Mouse (Mus musculus) large intestine, adult 2 months (tissue): ENCODE data around the gene Sort1. TPM values are rescaled to one million over a fixed set of nuclear protein-coding genes. Genes with fewer than 3 reads are reported as not detected.

ENCODE experiments used
- DNase-seq: peaks from one replicate; pipeline ENCODE4 v3.0.0-alpha.2; 2012; ENCODE audit warnings: low read depth, low spot score
- WGBS: fragments of 180-500 bp; shearing (Covaris S2); methylation state at CpG from one replicate; pipeline ENCODE4 v1.1.7; 2018; 5-methylcytosine and 5-hydroxymethylcytosine counted together
- polyA plus RNA-seq: library from polyadenylated mRNA; depleted of rRNA; stranded (reverse); fragments of >200 nt; gene quantifications from 2 replicates; pipeline ENCODE4 v1.2.3, GENCODE M21; 2012

Sort1 gene
- polyA plus RNA-seq, 1 experiment: 52.4 TPM

- DNase-seq: no peak
- 97% methylated on average over 3 of the region's 3 CpGs for WGBS
Observed at GRCm38 (mm10) chr3:108322962-108323361, 39.1 kb downstream of the Sort1 start.

DNA sequence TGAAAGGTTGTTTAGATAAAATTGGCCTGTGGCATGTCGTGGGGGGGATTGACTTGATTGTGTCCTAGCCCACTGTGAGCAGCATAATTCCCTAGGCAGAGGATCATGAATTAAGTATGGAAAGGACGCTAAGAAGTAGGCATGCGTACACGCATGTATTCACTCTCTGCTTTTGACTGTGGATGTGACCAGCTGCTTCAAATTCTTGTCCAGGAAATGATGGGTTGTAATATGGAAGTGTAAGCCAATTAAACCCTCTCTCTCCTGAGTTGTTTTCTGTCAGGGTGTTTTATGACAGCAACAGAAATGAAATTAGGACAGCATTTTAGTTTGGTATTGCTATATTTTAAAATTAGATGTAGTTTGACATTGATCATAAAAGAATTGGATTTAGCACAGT, 41.0 kb downstream of the Sort1 start:
- WGBS: 79% methylated on average over 4 of the region's 4 CpGs
- DNase-seq: no peak

GRCm38 (mm10) chr3:108325521-108325920, 41.6 kb downstream of the Sort1 start:
- 83% methylated on average over 9 of the region's 9 CpGs for WGBS
- DNase-seq: no peak

DNA sequence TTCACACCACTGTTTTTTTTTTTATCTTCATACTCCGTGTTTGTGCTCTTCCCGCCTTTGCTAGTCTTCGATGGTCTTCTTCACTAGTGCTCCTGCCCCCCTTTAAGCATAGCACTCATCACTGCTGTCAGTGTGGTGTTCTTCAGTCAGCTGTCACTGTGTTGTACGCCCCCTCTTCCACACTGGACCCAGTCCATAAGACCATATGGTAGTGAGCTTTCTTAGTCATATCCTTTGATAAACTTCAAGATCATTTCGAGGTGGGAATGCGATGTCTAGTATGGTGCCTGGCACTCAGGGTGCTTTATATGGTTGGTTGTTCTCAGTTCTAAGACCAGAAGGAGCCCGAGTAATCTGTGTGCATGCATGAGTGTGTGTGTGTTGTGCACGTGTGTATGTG, 43.4 kb downstream of the Sort1 start:
- DNase-seq: no peak
- WGBS: 85% methylated on average over 8 of the region's 8 CpGs

DNA sequence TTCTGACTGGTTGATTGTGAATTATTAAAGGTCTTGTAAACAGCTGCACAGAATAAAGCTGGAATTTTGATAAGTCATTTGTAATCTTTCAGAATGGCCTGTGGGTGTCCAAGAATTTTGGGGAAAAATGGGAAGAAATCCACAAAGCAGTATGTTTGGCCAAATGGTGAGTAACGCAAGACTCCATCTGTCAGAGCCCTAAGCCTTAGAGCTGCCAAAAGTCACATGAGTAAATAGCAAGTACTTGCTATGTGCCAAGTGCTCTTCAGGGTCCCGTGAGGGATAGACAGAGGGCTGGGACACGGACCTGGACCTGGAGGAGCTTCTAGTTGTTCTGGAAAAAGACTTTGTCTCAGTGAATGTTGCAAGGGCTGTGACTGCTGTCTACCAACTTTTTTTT, 44.0 kb downstream of the Sort1 start:
- WGBS: 35% methylated on average over 3 of the region's 3 CpGs
- DNase-seq: no peak

GRCm38 (mm10) chr3:108328441-108328841, 44.6 kb downstream of the Sort1 start:
- DNase-seq: no peak

DNA sequence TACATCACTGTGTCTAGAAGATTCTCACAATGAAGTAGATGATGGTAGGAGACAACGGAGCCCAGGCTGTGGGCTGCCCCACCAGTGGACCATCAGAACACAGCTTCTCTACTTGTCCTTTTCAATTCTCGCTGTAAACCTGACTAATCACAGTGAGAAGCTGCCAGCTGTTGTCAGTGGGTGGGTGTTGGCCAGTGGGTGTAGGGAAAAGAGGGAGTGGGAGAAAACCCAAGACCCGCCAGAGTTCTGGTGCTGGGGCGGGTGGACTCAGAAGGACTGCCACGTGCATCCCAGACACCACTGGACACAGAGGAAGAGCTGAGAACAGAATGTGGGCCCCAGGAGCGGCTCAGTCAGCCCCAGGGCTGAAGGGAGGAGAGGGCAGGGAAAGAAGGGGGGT, 46.9 kb downstream of the Sort1 start:
- no peak for DNase-seq
- WGBS: 94% methylated on average over 6 of the region's 6 CpGs

More at GRCm38 (mm10) chr3:108328441-108328841, 44.6 kb downstream of the Sort1 start:
- WGBS: 23% methylated on average over 9 of the region's 9 CpGs

- DNase-seq: no peak
- 95% methylated on average over 5 of the region's 5 CpGs for WGBS
Observed at GRCm38 (mm10) chr3:108336878-108337277, 53.0 kb downstream of the Sort1 start.

DNA sequence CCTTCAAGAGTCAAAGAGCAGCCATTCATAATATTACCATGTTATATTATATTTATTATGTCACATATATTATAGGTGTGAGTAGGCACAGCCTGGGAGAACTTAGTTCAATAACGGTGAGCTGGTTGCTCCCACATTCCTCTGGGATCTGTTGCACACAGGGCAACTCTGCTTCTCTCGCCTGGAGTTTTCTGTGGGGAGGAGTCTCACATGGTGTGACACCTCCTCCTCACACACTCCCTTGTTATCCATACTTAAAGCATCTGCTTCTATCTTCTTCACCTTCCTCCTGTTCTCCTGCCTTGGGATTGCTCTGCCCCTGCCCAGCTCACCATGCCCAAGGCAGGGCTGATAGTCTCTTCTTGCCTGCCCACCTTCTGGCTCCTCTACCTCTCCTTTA, 57.2 kb downstream of the Sort1 start:
- DNase-seq: no peak
- 87% methylated on average over 2 of the region's 2 CpGs for WGBS

GRCm38 (mm10) chr3:108342185-108342584, 58.3 kb downstream of the Sort1 start:
- no peak for DNase-seq
- WGBS: 86% methylated on average over 7 of the region's 7 CpGs

DNA sequence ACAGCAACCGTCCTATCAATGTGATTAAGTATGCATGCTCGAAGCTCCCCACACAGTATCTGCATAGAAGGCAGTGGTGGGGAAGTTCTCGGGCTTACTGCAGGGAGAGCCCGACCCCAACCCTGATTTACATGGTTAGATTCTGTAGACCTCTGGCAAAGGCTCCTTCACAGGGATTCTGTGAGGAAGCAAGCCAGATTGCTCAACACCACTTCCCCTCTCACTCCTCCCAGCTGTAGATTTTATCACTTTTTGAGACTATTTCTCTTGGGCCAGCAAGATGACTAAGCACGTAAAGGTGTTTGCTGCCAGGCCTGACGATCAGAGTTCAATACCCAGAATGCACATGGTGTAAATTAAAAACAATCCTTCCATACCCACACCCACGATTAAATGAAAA, 62.0 kb downstream of the Sort1 start:
- no peak for DNase-seq
- WGBS: 61% methylated on average over 7 of the region's 7 CpGs

DNA sequence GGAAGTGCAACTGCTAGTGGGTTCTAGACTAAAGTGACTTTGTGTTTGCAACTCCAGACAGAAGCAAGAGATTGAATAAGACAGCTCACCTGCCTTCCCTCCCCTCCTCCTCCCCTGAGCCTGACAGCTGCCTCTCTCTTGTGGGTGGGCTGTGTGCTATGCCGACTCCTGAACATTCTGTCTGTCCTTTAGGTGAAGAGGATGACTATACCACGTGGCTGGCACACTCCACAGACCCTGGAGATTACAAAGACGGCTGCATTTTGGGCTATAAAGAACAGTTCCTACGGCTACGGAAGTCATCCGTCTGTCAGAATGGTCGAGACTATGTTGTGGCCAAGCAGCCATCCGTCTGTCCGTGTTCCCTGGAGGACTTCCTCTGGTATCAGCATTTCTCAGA, 64.5 kb downstream of the Sort1 start:
- WGBS: 83% methylated on average over 9 of the region's 9 CpGs
- DNase-seq: no peak

GRCm38 (mm10) chr3:108355245-108355644, 71.4 kb downstream of the Sort1 start:
- no peak for DNase-seq
- 74% methylated on average over 3 of the region's 3 CpGs for WGBS

DNA sequence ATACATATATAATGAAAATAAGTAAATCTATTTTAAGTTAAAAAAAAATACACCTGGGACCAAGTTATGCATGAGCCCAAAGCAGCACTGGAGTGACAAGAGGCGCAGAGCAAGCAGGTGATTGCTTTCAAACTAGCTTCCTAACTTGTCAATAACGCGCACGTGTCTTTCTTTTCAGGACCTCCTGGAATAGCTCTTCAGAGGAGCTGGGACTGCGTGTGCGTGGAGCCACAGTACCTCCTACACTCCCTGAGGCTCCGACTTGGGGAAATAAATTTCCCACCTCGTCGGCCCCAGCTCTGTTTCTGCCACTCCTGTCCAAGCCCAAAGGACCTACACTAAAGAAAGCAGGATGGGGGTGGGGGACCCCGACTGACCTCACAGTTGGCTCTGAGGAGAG, 73.2 kb downstream of the Sort1 start:
- no peak for DNase-seq
- WGBS: 92% methylated on average over 10 of the region's 10 CpGs

DNA sequence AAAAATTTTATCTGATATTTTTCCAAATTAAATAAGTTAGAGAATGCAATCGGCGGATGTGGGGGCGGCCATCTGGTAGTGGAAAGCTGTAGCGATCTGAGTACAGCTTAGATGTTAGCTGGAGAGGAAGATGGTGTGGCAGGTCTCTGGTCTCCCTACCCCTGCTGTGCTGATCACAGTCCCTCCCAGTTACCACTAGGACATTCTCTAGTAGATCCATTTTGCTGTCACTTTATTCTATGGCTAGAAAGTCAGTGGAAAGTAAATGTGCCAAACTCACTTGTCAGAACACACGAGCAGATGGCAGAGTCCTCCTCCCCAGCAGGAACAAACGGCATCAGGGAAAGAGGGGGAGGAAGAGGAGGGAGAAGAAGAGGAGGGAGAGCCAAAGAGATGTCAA, 74.6 kb downstream of the Sort1 start:
- no peak for DNase-seq
- WGBS: 80% methylated on average over 6 of the region's 6 CpGs

GRCm38 (mm10) chr3:108360894-108361293, 77.0 kb downstream of the Sort1 start:
- DNase-seq: no peak
- WGBS: 27% methylated on average over 7 of the region's 7 CpGs

DNA sequence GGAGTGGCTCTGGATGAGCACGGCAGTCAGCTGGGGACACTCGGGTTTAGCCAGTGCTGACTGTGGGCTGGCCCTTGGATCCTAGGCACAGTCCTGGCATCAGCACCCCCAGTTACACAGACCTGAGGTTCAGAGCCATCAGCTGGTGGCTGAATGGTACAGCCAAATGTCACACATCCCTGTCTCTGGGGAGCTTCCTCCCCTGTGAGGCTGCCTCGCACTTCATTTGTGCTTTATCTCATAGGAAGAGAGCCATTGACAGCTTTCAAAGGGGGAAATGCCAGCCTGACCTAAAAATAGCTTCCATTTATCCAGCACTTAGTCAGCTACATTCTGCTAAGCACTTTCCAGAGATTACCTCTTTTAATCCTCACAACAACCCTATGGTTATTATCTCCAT, 79.7 kb downstream of the Sort1 start:
- DNase-seq: no peak
- WGBS: 76% methylated on average over 3 of the region's 3 CpGs

DNA sequence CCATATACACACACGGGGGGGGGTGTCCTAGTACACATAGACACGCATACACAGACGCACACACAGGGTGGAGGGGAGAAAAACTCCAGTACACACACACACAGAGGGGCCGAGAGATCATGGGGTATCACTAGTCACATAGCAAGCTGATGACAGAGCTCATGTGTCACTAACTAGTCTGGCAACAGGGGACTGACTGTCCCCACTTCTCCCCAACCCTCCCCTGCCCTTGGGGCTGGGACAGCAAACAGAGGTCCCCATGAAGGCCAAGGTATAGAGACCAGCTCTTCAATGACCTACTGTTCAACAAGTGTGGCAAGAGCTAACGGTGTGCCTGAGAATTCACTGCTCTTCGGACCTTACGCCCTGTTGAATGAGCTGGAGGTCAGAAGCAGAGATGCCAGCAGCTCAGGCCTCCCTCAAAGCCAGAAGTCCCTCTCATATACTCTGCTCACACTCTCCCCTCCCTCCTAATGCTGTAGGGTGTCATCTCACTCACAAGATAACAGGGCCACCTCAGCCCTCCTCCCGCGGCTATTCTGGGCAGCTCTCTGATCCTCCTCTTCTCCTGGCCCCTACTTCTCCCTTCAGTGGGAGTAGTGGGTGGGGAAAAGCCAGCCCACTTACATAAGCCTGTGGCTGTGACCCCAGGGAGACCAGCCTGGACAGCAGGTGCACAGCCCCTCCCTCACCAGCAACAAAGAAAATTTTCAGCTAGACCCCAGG, 80.6 kb downstream of the Sort1 start, which contains the start of gene Mybphl:
Mybphl (plus strand) TSS at position 642 of the 726 bp plus-strand sequence.
- 58% methylated on average over 9 of the region's 9 CpGs for WGBS
- DNase-seq: no peak

- WGBS: 70% methylated on average over 9 of the region's 9 CpGs
- DNase-seq: no peak
Observed at GRCm38 (mm10) chr3:108367173-108367572, 83.3 kb downstream of the Sort1 start.

GRCm38 (mm10) chr3:108367828-108368227, 83.9 kb downstream of the Sort1 start:
- no peak for DNase-seq
- WGBS: 37% methylated on average over 3 of the region's 3 CpGs

- no peak for DNase-seq
- 72% methylated on average over 5 of the region's 5 CpGs for WGBS
Observed at GRCm38 (mm10) chr3:108368721-108369120, 84.8 kb downstream of the Sort1 start.

GRCm38 (mm10) chr3:108372274-108372673, 88.4 kb downstream of the Sort1 start:
- DNase-seq: no peak

More at GRCm38 (mm10) chr3:108372274-108372673, 88.4 kb downstream of the Sort1 start:
- WGBS: 18% methylated on average over 3 of the region's 3 CpGs
